Comparison of ENCODE assay signal across 11 mouse cellular contexts in the genomic region with DNA sequence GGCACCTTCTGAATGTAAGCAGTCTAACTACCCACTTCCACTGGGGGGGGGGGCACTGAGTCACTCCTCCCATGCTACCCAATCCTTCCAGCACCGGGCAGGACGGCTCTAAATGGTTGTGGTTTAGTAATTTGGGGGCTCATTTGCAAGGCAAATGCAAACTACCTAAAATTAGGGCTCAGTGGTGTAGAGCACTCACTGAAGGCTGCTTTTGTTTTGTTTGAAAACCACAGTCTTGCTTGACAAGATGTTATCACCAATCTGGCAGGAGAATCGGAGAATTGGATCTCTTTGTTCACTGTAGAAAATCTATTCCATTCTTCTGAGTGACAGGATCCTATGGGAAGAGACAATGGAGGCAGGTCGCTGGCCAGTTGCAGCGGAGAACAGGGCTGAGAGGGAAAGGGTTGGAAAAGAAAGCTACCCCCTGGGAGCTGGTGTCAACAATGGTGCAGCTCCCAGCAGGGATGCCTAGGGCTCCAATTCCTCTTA.
A peak's percentile ranks its signal among the peaks of the same experiment; 100 is the strongest.
DNase-seq lines count a peak whose midpoint lies in the region; ATAC-seq and TF ChIP-seq lines count a peak whose summit lies in the region.
"Had no signal": no experiment of that assay in that cellular context is flagged by ENCODE, and none has a peak within 500 bp of the region (broad histone marks: within the 10 kb centered on the region; RNA-seq: fewer than 3 reads in every experiment).

No protein-coding gene starts in this region.

- no peaks in the 10 kb centered on the region for H3K9me3 ChIP-seq in forebrain, embryonic 12.5 days
- H3K9me3 ChIP-seq in intestine, postnatal 0 days (ENCODE audit: control insufficient read depth), result no peaks in the 10 kb centered on the region
- H3K9me3 ChIP-seq: heart, embryonic 13.5 days; lung, embryonic 15.5 days had no signal

- 4% methylated on average over 5 of the region's 5 CpGs for WGBS in forebrain, embryonic 12.5 days
- 45% methylated on average over 5 of the region's 5 CpGs for WGBS in intestine, postnatal 0 days

- H3K27me3 ChIP-seq in forebrain, embryonic 12.5 days, result no peaks in the 10 kb centered on the region; the same call in 1 of the 2 replicates
- H3K27me3 ChIP-seq in intestine, postnatal 0 days (replicated peaks; ENCODE audit: control insufficient read depth, insufficient read depth, low read length), result no peaks in the 10 kb centered on the region
- H3K27me3 ChIP-seq: heart, embryonic 13.5 days; lung, embryonic 15.5 days had no signal

- DNase-seq in CD4-positive, CD25-positive, alpha-beta regulatory T cell, adult 2 months (ENCODE audit: low read depth, low spot score), result peak; percentile 28
- peak; percentile 15 for DNase-seq in NIH3T3 (ENCODE audit: low read depth)
- no peak for DNase-seq in MN1 (ENCODE audit: low spot score)
- DNase-seq in heart, postnatal 36 days, result no peak
- DNase-seq in spleen, adult 18-20 months, result no peak
- DNase-seq: kidney, adult 2 months had no signal

- peak; percentile 71 for ATAC-seq in forebrain, embryonic 12.5 days (ENCODE audit: low FRiP score)
- peak; percentile 42 for ATAC-seq in megakaryocyte progenitor cell, adult 5-6 weeks (replicated peaks; ENCODE audit: poor library complexity)
- no peak for ATAC-seq in intestine, postnatal 0 days

- H3K9ac ChIP-seq in forebrain, embryonic 12.5 days, result no peak overlapping the region
- no peak overlapping the region for H3K9ac ChIP-seq in intestine, postnatal 0 days (ENCODE audit: low read depth, low read length)
- H3K9ac ChIP-seq: heart, embryonic 13.5 days; lung, embryonic 15.5 days had no signal

- peaks cover 29% of the 10 kb centered on the region for H3K4me1 ChIP-seq in forebrain, embryonic 12.5 days
- H3K4me1 ChIP-seq in intestine, postnatal 0 days (replicated peaks; ENCODE audit: control insufficient read depth, insufficient read depth, low read length), result 0 out of 2 replicates have a peak, but pooled peaks cover 7% of the 10 kb centered on the region

- peak overlapping the region; percentile 11; the same call in 1 of the 2 replicates for H3K4me2 ChIP-seq in forebrain, embryonic 12.5 days
- no peak overlapping the region for H3K4me2 ChIP-seq in intestine, postnatal 0 days (replicated peaks; ENCODE audit: low read depth)
- H3K4me2 ChIP-seq: heart, embryonic 13.5 days; lung, embryonic 15.5 days had no signal

- H3K36me3 ChIP-seq in forebrain, embryonic 12.5 days (replicated peaks), result no peaks in the 10 kb centered on the region
- H3K36me3 ChIP-seq in intestine, postnatal 0 days (ENCODE audit: control insufficient read depth, insufficient read depth), result no peaks in the 10 kb centered on the region
- H3K36me3 ChIP-seq: heart, embryonic 13.5 days; lung, embryonic 15.5 days had no signal

- peak overlapping the region; percentile 59 for H3K27ac ChIP-seq in forebrain, embryonic 12.5 days
- no peak overlapping the region for H3K27ac ChIP-seq in intestine, postnatal 0 days (ENCODE audit: low read depth, low read length)
- H3K27ac ChIP-seq: heart, embryonic 13.5 days; lung, embryonic 15.5 days had no signal

- no peak overlapping the region for H3K4me3 ChIP-seq in forebrain, embryonic 12.5 days (replicated peaks)
- H3K4me3 ChIP-seq in intestine, postnatal 0 days (ENCODE audit: low read depth, low read length), result no peak overlapping the region
- H3K4me3 ChIP-seq: heart, embryonic 13.5 days; lung, embryonic 15.5 days had no signal

- intact Hi-C loops in heart, postnatal 36 days (cut with DNase I), result no loop called here

- TF ChIP-seq CTCF in intestine, postnatal 0 days (IDR thresholded peaks at IDR 0.05; ENCODE audit: low read depth), result no peak

Comparison
In these comparisons a context has a peak if more than half of its experiments do, and no peak if none do; other contexts are left out.
1. DNase-seq: peak in CD4-positive, CD25-positive, alpha-beta regulatory T cell, adult 2 months (single experiment) and NIH3T3 (single experiment); none in MN1 (single experiment), heart, postnatal 36 days (0 of 2) and spleen, adult 18-20 months (0 of 2).